Mouse (Mus musculus): Measurements from ENCODE around the gene Gdpd5. TPM values are rescaled to one million over a fixed set of nuclear protein-coding genes. Genes with fewer than 3 reads are reported as not detected.
A peak's percentile ranks its signal among the peaks of the same experiment; 100 is the strongest.

Gene Gdpd5
- polyA plus RNA-seq, 1 experiment from 2014 or later = 45.7 TPM

GRCm38 (mm10) chr7:99352526-99353400 lies 28.5 kb upstream of the Gdpd5 start, which contains the start of gene Serpinh1:
Serpinh1 (minus strand) TSS chr7:99353239.
- Histone ChIP-seq H3K4me2 (peak within 1 kb of the TSS; percentile 57), H3K9me3 (replicated peaks) (no peaks in the 10 kb centered on the region), H3K27me3 (replicated peaks) (no peaks in the 10 kb centered on the region), H3K9ac (replicated peaks) (peak within 1 kb of the TSS; percentile 50), H3K4me1 (peaks cover 68% of the 10 kb centered on the region), H3K36me3 (peaks cover 4% of the 10 kb centered on the region; the same call in 1 of the 2 replicates), H3K4me3 (replicated peaks) (peak within 1 kb of the TSS; percentile 43), H3K27ac (replicated peaks) (peak within 1 kb of the TSS; percentile 81)
- peak; percentile 33; the same call in 1 of the 2 replicates for ATAC-seq (ENCODE audit: low FRiP score)
- WGBS = 3% methylated on average over 34 of the region's 35 CpGs

- WGBS = 15% methylated on average over 7 of the region's 7 CpGs
- peaks cover 69% of the 10 kb centered on the region for H3K4me1 ChIP-seq
- ATAC-seq (ENCODE audit: low FRiP score) = no peak
Observed at GRCm38 (mm10) chr7:99355731-99356131, 25.5 kb upstream of the Gdpd5 start.

GRCm38 (mm10) chr7:99356244-99356930 lies 24.8 kb upstream of the Gdpd5 start:
- H3K4me2 ChIP-seq = peak overlapping the region; percentile 36; the same call in 1 of the 2 replicates
- no peaks in the 10 kb centered on the region for H3K36me3 ChIP-seq
- H3K4me1 ChIP-seq = peaks cover 69% of the 10 kb centered on the region
- H3K4me3 ChIP-seq (replicated peaks) = no peak overlapping the region
- no peaks in the 10 kb centered on the region for H3K27me3 ChIP-seq (replicated peaks)
- peak overlapping the region; percentile 84 for H3K27ac ChIP-seq (replicated peaks)
- no peak for ATAC-seq (ENCODE audit: low FRiP score)
- no peaks in the 10 kb centered on the region for H3K9me3 ChIP-seq (replicated peaks)
- WGBS = 41% methylated on average over 9 of the region's 9 CpGs
- H3K9ac ChIP-seq (replicated peaks) = peak overlapping the region; percentile 37; the same call in 1 of the 2 replicates

More at GRCm38 (mm10) chr7:99355731-99356131, 25.5 kb upstream of the Gdpd5 start:
- no peaks in the 10 kb centered on the region for H3K27me3 ChIP-seq (replicated peaks)
- peak overlapping the region; percentile 37; the same call in 1 of the 2 replicates for H3K9ac ChIP-seq (replicated peaks)
- H3K4me3 ChIP-seq (replicated peaks) = no peak overlapping the region
- H3K9me3 ChIP-seq (replicated peaks) = no peaks in the 10 kb centered on the region
- no peaks in the 10 kb centered on the region for H3K36me3 ChIP-seq
- peak overlapping the region; percentile 84 for H3K27ac ChIP-seq (replicated peaks)
- peak overlapping the region; percentile 36 for H3K4me2 ChIP-seq

GRCm38 (mm10) chr7:99357201-99357600 lies 24.0 kb upstream of the Gdpd5 start:
- H3K4me3 ChIP-seq (replicated peaks) = no peak overlapping the region
- H3K27ac ChIP-seq (replicated peaks) = peak overlapping the region; percentile 84; the same call in 1 of the 2 replicates
- 65% methylated on average over 7 of the region's 7 CpGs for WGBS
- no peak for ATAC-seq (ENCODE audit: low FRiP score)
- H3K27me3 ChIP-seq (replicated peaks) = no peaks in the 10 kb centered on the region
- peaks cover 61% of the 10 kb centered on the region for H3K4me1 ChIP-seq
- no peak overlapping the region for H3K9ac ChIP-seq (replicated peaks)
- H3K4me2 ChIP-seq = no peak overlapping the region
- H3K9me3 ChIP-seq (replicated peaks) = no peaks in the 10 kb centered on the region
- no peaks in the 10 kb centered on the region for H3K36me3 ChIP-seq

GRCm38 (mm10) chr7:99358371-99358770 lies 22.8 kb upstream of the Gdpd5 start:
- Histone ChIP-seq H3K4me3 (replicated peaks) (no peak overlapping the region), H3K9ac (replicated peaks) (no peak overlapping the region), H3K4me2 (no peak overlapping the region), H3K4me1 (peaks cover 50% of the 10 kb centered on the region), H3K36me3 (no peaks in the 10 kb centered on the region), H3K27ac (replicated peaks) (no peak overlapping the region), H3K9me3 (replicated peaks) (no peaks in the 10 kb centered on the region), H3K27me3 (replicated peaks) (no peaks in the 10 kb centered on the region)
- no peak for ATAC-seq (ENCODE audit: low FRiP score)
- 89% methylated on average over 8 of the region's 8 CpGs for WGBS

GRCm38 (mm10) chr7:99360021-99360802 lies 21.0 kb upstream of the Gdpd5 start:
- Histone ChIP-seq H3K4me3 (replicated peaks) (no peak overlapping the region), H3K4me2 (peak overlapping the region; percentile 34), H3K27me3 (replicated peaks) (no peaks in the 10 kb centered on the region), H3K4me1 (peaks cover 54% of the 10 kb centered on the region), H3K9ac (replicated peaks) (peak overlapping the region; percentile 23; the same call in 1 of the 2 replicates), H3K27ac (replicated peaks) (peak overlapping the region; percentile 93), H3K9me3 (replicated peaks) (no peaks in the 10 kb centered on the region), H3K36me3 (no peaks in the 10 kb centered on the region)
- 3% methylated on average over 10 of the region's 10 CpGs for WGBS
- peak; percentile 97 for ATAC-seq (ENCODE audit: low FRiP score)

- no peak for ATAC-seq (ENCODE audit: low FRiP score)
- no peaks in the 10 kb centered on the region for H3K27me3 ChIP-seq (replicated peaks)
- peak overlapping the region; percentile 23; the same call in 1 of the 2 replicates for H3K9ac ChIP-seq (replicated peaks)
- H3K36me3 ChIP-seq = no peaks in the 10 kb centered on the region
- no peaks in the 10 kb centered on the region for H3K9me3 ChIP-seq (replicated peaks)
- peak overlapping the region; percentile 34 for H3K4me2 ChIP-seq
- 17% methylated on average over 8 of the region's 8 CpGs for WGBS
- H3K4me1 ChIP-seq = peaks cover 47% of the 10 kb centered on the region
- peak overlapping the region; percentile 93 for H3K27ac ChIP-seq (replicated peaks)
- H3K4me3 ChIP-seq (replicated peaks) = no peak overlapping the region
Observed at GRCm38 (mm10) chr7:99360803-99361414, 20.3 kb upstream of the Gdpd5 start.

GRCm38 (mm10) chr7:99362137-99362536 lies 19.1 kb upstream of the Gdpd5 start:
- no peaks in the 10 kb centered on the region for H3K9me3 ChIP-seq (replicated peaks)
- 93% methylated on average over 2 of the region's 2 CpGs for WGBS
- H3K4me2 ChIP-seq = no peak overlapping the region
- H3K4me1 ChIP-seq = peaks cover 35% of the 10 kb centered on the region
- no peak overlapping the region for H3K9ac ChIP-seq (replicated peaks)
- no peak overlapping the region for H3K4me3 ChIP-seq (replicated peaks)
- no peak for ATAC-seq (ENCODE audit: low FRiP score)
- H3K27ac ChIP-seq (replicated peaks) = 0 out of 2 replicates have a peak overlapping the region, but pooled peaks have one; percentile 18
- no peaks in the 10 kb centered on the region for H3K27me3 ChIP-seq (replicated peaks)
- H3K36me3 ChIP-seq = no peaks in the 10 kb centered on the region

GRCm38 (mm10) chr7:99365069-99365468 lies 16.1 kb upstream of the Gdpd5 start:
- no peaks in the 10 kb centered on the region for H3K36me3 ChIP-seq
- WGBS = under 1% methylated on average over 5 of the region's 5 CpGs
- ATAC-seq (ENCODE audit: low FRiP score) = peak; percentile 32; the same call in 1 of the 2 replicates
- H3K27me3 ChIP-seq (replicated peaks) = no peaks in the 10 kb centered on the region
- H3K4me2 ChIP-seq = peak overlapping the region; percentile 29
- H3K4me1 ChIP-seq = peaks cover 25% of the 10 kb centered on the region
- no peaks in the 10 kb centered on the region for H3K9me3 ChIP-seq (replicated peaks)
- H3K27ac ChIP-seq (replicated peaks) = 0 out of 2 replicates have a peak overlapping the region, but pooled peaks have one; percentile 7
- H3K4me3 ChIP-seq (replicated peaks) = 0 out of 2 replicates have a peak overlapping the region, but pooled peaks have one; percentile 9
- no peak overlapping the region for H3K9ac ChIP-seq (replicated peaks)

- 73% methylated on average over 6 of the region's 6 CpGs for WGBS
- Histone ChIP-seq H3K9me3 (replicated peaks) (no peaks in the 10 kb centered on the region), H3K4me3 (replicated peaks) (no peak overlapping the region), H3K36me3 (no peaks in the 10 kb centered on the region), H3K4me1 (peaks cover 12% of the 10 kb centered on the region), H3K27ac (replicated peaks) (no peak overlapping the region), H3K4me2 (no peak overlapping the region), H3K9ac (replicated peaks) (no peak overlapping the region), H3K27me3 (replicated peaks) (no peaks in the 10 kb centered on the region)
- no peak for ATAC-seq (ENCODE audit: low FRiP score)
Observed at GRCm38 (mm10) chr7:99366716-99367115, 14.5 kb upstream of the Gdpd5 start.
